Mouse (Mus musculus): Measurements from ENCODE around the gene Fundc1. TPM values are rescaled to one million over a fixed set of nuclear protein-coding genes. Genes with fewer than 3 reads are reported as not detected.
"Not testable (repeated sequence)": the region's sequence is repeated elsewhere in the genome, so short reads cannot be mapped to it uniquely, and the experiment has no call there.

Fundc1 gene
- 55.1 and 58.6 TPM in 2 replicates for polyA plus RNA-seq (2015; fragmentation: Nextera tagmentation; extraction: Ambion mirVana)

DNA sequence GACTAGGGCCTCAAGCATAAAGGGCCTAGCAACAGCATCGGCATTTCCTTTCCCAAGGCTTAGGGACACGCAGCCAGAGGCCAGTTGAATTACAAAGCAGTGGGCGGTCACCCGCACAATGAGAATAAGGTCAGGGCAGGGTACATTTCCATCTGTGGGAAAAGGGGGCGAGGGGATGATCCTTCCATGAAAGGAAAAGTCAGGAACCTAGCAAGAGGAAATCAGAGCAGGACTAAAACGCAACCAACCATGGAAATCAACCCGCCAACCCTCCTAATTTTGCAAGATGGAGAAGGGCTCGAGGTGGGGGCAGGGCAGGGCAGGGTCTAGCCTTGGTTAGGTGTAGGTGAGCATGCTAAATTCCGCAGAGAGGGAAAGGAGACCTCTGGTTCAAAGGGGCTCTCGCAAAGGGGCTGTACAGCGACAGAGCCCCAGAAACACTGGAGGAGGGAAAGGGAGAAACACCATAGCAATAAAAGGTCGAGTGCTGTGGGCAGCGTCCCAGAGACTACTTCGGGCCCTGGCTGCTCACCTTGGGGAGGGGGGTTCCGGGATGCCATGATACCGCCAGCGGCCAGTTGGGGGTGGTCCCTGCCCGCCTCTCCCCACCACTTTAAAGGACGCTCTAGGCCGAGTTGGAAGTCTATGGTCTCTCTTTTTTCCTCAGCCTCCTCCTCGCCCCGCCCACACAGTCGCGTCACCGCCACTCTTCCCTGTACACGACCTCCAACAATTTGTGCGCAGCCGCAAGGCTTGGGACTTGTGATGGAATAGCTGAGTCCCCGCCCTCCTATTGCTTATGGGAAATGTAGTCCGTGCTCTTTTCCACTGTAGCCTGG, at the start of gene Fundc1:
Fundc1 (minus strand) TSS at position 705 of the 839 bp plus-strand sequence.
- peak; percentile 99 for ATAC-seq (ENCODE audit: low FRiP score, low read depth)
- peak within 1 kb of the TSS; percentile 48 for H3K4me3 ChIP-seq
- no peaks in the 10 kb centered on the region for H3K27me3 ChIP-seq
- 0 out of 2 replicates have a peak, but pooled peaks cover 3% of the 10 kb centered on the region for H3K4me1 ChIP-seq (replicated peaks)
- WGBS, result 12% methylated on average over 30 of the region's 30 CpGs
- H3K4me2 ChIP-seq, result peak within 1 kb of the TSS; percentile 54
- no peaks in the 10 kb centered on the region for H3K9me3 ChIP-seq
- no peaks in the 10 kb centered on the region for H3K36me3 ChIP-seq
- peak within 1 kb of the TSS; percentile 60 for H3K9ac ChIP-seq
- peak within 1 kb of the TSS; percentile 91 for H3K27ac ChIP-seq (replicated peaks)

GRCm38 (mm10) chrX:17611253-17611652, 39.1 kb upstream of the Fundc1 start:
- H3K4me2 ChIP-seq, result no peak overlapping the region
- 80% methylated on average over 1 of the region's 1 CpGs for WGBS
- H3K9me3 ChIP-seq, result no peaks in the 10 kb centered on the region
- H3K36me3 ChIP-seq, result no peaks in the 10 kb centered on the region
- no peak overlapping the region for H3K4me3 ChIP-seq
- no peak for ATAC-seq (ENCODE audit: low FRiP score, low read depth)
- H3K27me3 ChIP-seq, result no peaks in the 10 kb centered on the region
- no peak overlapping the region for H3K27ac ChIP-seq (replicated peaks)
- no peaks in the 10 kb centered on the region for H3K4me1 ChIP-seq (replicated peaks)
- no peak overlapping the region for H3K9ac ChIP-seq

DNA sequence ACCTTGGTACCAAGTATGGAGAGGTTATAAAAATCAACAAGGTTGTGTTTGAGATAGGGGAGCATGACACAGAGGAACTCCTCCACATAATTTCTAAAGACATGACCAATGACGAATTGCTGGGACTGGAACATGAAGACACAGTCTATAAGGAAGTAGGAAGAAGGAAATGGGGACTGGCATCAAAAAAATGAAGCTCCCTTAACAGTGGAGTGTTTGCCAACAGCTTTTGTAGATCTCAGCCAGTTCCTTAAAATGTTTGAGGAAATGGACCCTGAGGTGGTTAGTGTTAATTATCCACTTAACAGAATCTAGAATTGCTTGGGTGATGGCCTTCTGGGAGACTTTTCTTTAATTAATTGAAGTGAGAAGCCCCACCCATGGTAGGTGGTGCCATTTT, 36.6 kb upstream of the Fundc1 start:
- no peak overlapping the region for H3K9ac ChIP-seq
- H3K4me3 ChIP-seq, result no peak overlapping the region
- no peak for ATAC-seq (ENCODE audit: low FRiP score, low read depth)
- H3K4me2 ChIP-seq, result no peak overlapping the region
- no peaks in the 10 kb centered on the region for H3K9me3 ChIP-seq
- WGBS, result 87% methylated on average over 1 of the region's 1 CpGs
- H3K4me1 ChIP-seq (replicated peaks), result no peaks in the 10 kb centered on the region
- no peak overlapping the region for H3K27ac ChIP-seq (replicated peaks)
- no peaks in the 10 kb centered on the region for H3K36me3 ChIP-seq
- H3K27me3 ChIP-seq, result no peaks in the 10 kb centered on the region

- no peak overlapping the region for H3K4me3 ChIP-seq
- no peak for ATAC-seq (ENCODE audit: low FRiP score, low read depth)
- no peak overlapping the region for H3K4me2 ChIP-seq
- H3K9me3 ChIP-seq, result no peaks in the 10 kb centered on the region
- no peaks in the 10 kb centered on the region for H3K27me3 ChIP-seq
- H3K27ac ChIP-seq (replicated peaks), result no peak overlapping the region
- H3K36me3 ChIP-seq, result no peaks in the 10 kb centered on the region
- WGBS, result 76% methylated on average over 3 of the region's 3 CpGs
- no peak overlapping the region for H3K9ac ChIP-seq
- no peaks in the 10 kb centered on the region for H3K4me1 ChIP-seq (replicated peaks)
Measured at GRCm38 (mm10) chrX:17607668-17608067, 35.5 kb upstream of the Fundc1 start.

- Histone ChIP-seq H3K9ac (no peak overlapping the region), H3K4me1 (replicated peaks) (no peaks in the 10 kb centered on the region), H3K4me3 (no peak overlapping the region), H3K9me3 (no peaks in the 10 kb centered on the region), H3K4me2 (no peak overlapping the region), H3K27me3 (no peaks in the 10 kb centered on the region), H3K36me3 (no peaks in the 10 kb centered on the region), H3K27ac (replicated peaks) (no peak overlapping the region)
- ATAC-seq (ENCODE audit: low FRiP score, low read depth), result no peak
Measured at GRCm38 (mm10) chrX:17593331-17593730, 21.2 kb upstream of the Fundc1 start.

GRCm38 (mm10) chrX:17590745-17591144, 18.6 kb upstream of the Fundc1 start:
- Histone ChIP-seq H3K9ac (no peak overlapping the region), H3K9me3 (no peaks in the 10 kb centered on the region), H3K27me3 (no peaks in the 10 kb centered on the region), H3K4me3 (no peak overlapping the region), H3K4me2 (no peak overlapping the region), H3K27ac (replicated peaks) (no peak overlapping the region), H3K36me3 (no peaks in the 10 kb centered on the region), H3K4me1 (replicated peaks) (no peaks in the 10 kb centered on the region)
- WGBS, result 18% methylated on average over 1 of the region's 1 CpGs
- no peak for ATAC-seq (ENCODE audit: low FRiP score, low read depth)

GRCm38 (mm10) chrX:17571271-17571620, 879 bp downstream of the Fundc1 start:
- ATAC-seq (ENCODE audit: low FRiP score, low read depth), result no peak
- Histone ChIP-seq H3K4me2 (peak overlapping the region; percentile 54), H3K9ac (peak overlapping the region; percentile 60; the same call in 1 of the 2 replicates), H3K27ac (replicated peaks) (peak overlapping the region; percentile 91), H3K4me1 (replicated peaks) (0 out of 2 replicates have a peak, but pooled peaks cover 3% of the 10 kb centered on the region), H3K36me3 (no peaks in the 10 kb centered on the region), H3K9me3 (no peaks in the 10 kb centered on the region), H3K27me3 (no peaks in the 10 kb centered on the region), H3K4me3 (peak overlapping the region; percentile 48)
- WGBS, result 21% methylated on average over 10 of the region's 10 CpGs

DNA sequence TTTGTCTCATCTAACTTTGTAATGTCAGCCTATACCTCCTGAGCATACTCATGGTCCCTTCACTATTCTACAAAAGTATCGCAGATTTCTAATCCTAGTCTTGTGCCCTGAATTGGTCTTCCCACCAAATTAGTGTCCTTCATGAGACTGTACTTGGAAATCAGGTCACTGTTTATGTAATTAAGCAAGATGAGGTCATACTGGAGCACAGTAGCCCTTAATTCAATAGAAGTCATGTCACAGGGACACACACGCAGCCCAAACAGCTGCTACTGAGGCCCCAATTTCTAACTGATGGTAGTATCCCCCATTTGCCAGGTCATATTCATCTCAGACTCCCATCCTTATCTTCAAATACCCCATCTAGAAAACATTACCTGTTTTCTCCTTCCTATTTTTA, 3.5 kb downstream of the Fundc1 start:
- no peak for ATAC-seq (ENCODE audit: low FRiP score, low read depth)
- H3K9ac ChIP-seq, result no peak overlapping the region
- no peak overlapping the region for H3K4me2 ChIP-seq
- H3K4me3 ChIP-seq, result no peak overlapping the region
- 0 out of 2 replicates have a peak, but pooled peaks cover 3% of the 10 kb centered on the region for H3K4me1 ChIP-seq (replicated peaks)
- H3K9me3 ChIP-seq, result no peaks in the 10 kb centered on the region
- 85% methylated on average over 2 of the region's 2 CpGs for WGBS
- H3K36me3 ChIP-seq, result no peaks in the 10 kb centered on the region
- H3K27ac ChIP-seq (replicated peaks), result no peak overlapping the region
- H3K27me3 ChIP-seq, result no peaks in the 10 kb centered on the region

- Histone ChIP-seq H3K27ac (replicated peaks) (no peak overlapping the region), H3K4me3 (no peak overlapping the region), H3K4me1 (replicated peaks) (0 out of 2 replicates have a peak, but pooled peaks cover 3% of the 10 kb centered on the region), H3K9me3 (no peaks in the 10 kb centered on the region), H3K36me3 (no peaks in the 10 kb centered on the region), H3K4me2 (no peak overlapping the region), H3K9ac (no peak overlapping the region), H3K27me3 (no peaks in the 10 kb centered on the region)
- no peak for ATAC-seq (ENCODE audit: low FRiP score, low read depth)
Measured at GRCm38 (mm10) chrX:17565743-17566142, 6.4 kb downstream of the Fundc1 start.

GRCm38 (mm10) chrX:17564732-17565131, 7.4 kb downstream of the Fundc1 start:
- H3K4me1 ChIP-seq (replicated peaks), result no peaks in the 10 kb centered on the region
- no peaks in the 10 kb centered on the region for H3K27me3 ChIP-seq
- H3K36me3 ChIP-seq, result no peaks in the 10 kb centered on the region
- H3K9ac ChIP-seq, result no peak overlapping the region
- ATAC-seq (ENCODE audit: low FRiP score, low read depth), result no peak
- H3K9me3 ChIP-seq, result no peaks in the 10 kb centered on the region
- no peak overlapping the region for H3K4me2 ChIP-seq
- no peak overlapping the region for H3K27ac ChIP-seq (replicated peaks)
- no peak overlapping the region for H3K4me3 ChIP-seq

DNA sequence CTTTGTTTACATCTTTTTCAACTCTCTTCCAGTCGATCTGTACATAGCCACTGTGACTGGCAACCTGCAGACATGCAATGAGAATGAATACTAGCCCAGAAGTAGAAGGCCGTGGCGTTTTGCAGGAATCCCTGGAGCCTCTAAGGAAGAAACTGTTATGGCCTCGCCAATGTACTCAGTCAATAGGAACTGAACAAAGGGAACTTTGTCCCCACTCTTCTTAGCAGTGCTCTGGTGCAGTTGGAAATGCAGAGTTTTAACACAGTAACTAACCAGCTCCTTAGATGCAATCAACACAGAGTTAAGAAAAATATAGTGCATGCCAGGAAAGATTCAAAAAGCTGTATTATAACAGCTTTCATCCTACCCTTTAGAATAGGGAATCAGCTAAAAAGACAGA, 13.4 kb downstream of the Fundc1 start:
- H3K9me3 ChIP-seq, result no peaks in the 10 kb centered on the region
- no peak overlapping the region for H3K4me2 ChIP-seq
- H3K4me1 ChIP-seq (replicated peaks), result no peaks in the 10 kb centered on the region
- no peaks in the 10 kb centered on the region for H3K36me3 ChIP-seq
- no peak for ATAC-seq (ENCODE audit: low FRiP score, low read depth)
- H3K9ac ChIP-seq, result no peak overlapping the region
- no peaks in the 10 kb centered on the region for H3K27me3 ChIP-seq
- peak overlapping the region; percentile 25; the same call in 1 of the 2 replicates for H3K27ac ChIP-seq (replicated peaks)
- H3K4me3 ChIP-seq, result no peak overlapping the region
- 37% methylated on average over 4 of the region's 4 CpGs for WGBS

DNA sequence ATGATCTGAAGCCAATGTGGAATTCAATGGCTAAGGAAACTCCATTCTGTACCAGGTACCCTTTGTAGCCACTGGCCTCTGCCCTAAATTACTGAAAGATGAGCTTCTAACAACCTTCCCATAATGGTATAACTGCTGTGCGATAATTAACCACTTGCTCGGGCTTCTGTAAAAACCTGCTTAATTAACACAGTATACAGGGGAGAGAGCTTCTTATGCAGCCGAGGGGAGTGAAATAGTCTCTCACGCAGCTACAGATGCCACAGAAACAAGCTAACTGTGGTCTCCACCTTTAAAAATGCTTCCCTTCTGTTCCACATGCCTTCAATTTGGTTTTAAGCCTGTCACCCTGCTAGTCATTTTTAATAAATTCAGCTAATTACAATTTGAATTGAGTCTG, 17.6 kb downstream of the Fundc1 start:
- Histone ChIP-seq H3K4me1 (replicated peaks) (no peaks in the 10 kb centered on the region), H3K4me2 (no peak overlapping the region), H3K27me3 (no peaks in the 10 kb centered on the region), H3K27ac (replicated peaks) (no peak overlapping the region), H3K36me3 (no peaks in the 10 kb centered on the region), H3K4me3 (no peak overlapping the region), H3K9me3 (no peaks in the 10 kb centered on the region), H3K9ac (no peak overlapping the region)
- WGBS, result 51% methylated on average over 4 of the region's 4 CpGs
- ATAC-seq (ENCODE audit: low FRiP score, low read depth), result no peak

GRCm38 (mm10) chrX:17551586-17551985, 20.5 kb downstream of the Fundc1 start:
- H3K27ac ChIP-seq (replicated peaks); H3K27me3 ChIP-seq; H3K36me3 ChIP-seq; H3K4me1 ChIP-seq (replicated peaks); ATAC-seq (ENCODE audit: low FRiP score, low read depth); H3K9ac ChIP-seq; H3K4me2 ChIP-seq; H3K4me3 ChIP-seq; H3K9me3 ChIP-seq: not testable (repeated sequence)

Measured in hindbrain, embryonic 15.5 days (tissue).